Mouse (Mus musculus): ENCODE results near the gene Gipc2.

Gipc2 gene

GRCm38 (mm10) chr3:152166099-152166423, at the start of gene Gipc2:
Gene Gipc2, minus strand, starts transcription at chr3:152166230.
- no peak for TF ChIP-seq GATA4 (IDR thresholded peaks at IDR 0.05; ENCODE audit: insufficient replicate concordance, low read length)

GRCm38 (mm10) chr3:152213416-152213815, 47.4 kb upstream of the Gipc2 start:
- TF ChIP-seq GATA4 (IDR thresholded peaks at IDR 0.05; ENCODE audit: insufficient replicate concordance, low read length), result no peak

GRCm38 (mm10) chr3:152211731-152212279, 45.8 kb upstream of the Gipc2 start:
- TF ChIP-seq GATA4 (IDR thresholded peaks at IDR 0.05; ENCODE audit: insufficient replicate concordance, low read length), result no peak

- no peak for TF ChIP-seq GATA4 (IDR thresholded peaks at IDR 0.05; ENCODE audit: insufficient replicate concordance, low read length)
These were observed 44.8 kb upstream of the Gipc2 start for GRCm38 (mm10) chr3:152210728-152211391.

- peak; percentile 15; the same call in 1 of the 2 replicates for TF ChIP-seq GATA4 (IDR thresholded peaks at IDR 0.05; ENCODE audit: insufficient replicate concordance, low read length)
These were observed 44.1 kb upstream of the Gipc2 start, which contains the start of the genes Dnajb4 and Fubp1 for GRCm38 (mm10) chr3:152209967-152210634. Gene Dnajb4, minus strand, starts transcription at chr3:152210302. Gene Fubp1, plus strand, starts transcription at chr3:152210422.

GRCm38 (mm10) chr3:152209177-152209966, 43.3 kb upstream of the Gipc2 start:
- TF ChIP-seq GATA4 (IDR thresholded peaks at IDR 0.05; ENCODE audit: insufficient replicate concordance, low read length), result peak; percentile 15; the same call in 1 of the 2 replicates

GRCm38 (mm10) chr3:152208096-152208885, 42.3 kb upstream of the Gipc2 start:
- no peak for TF ChIP-seq GATA4 (IDR thresholded peaks at IDR 0.05; ENCODE audit: insufficient replicate concordance, low read length)

GRCm38 (mm10) chr3:152207156-152207555, 41.1 kb upstream of the Gipc2 start:
- no peak for TF ChIP-seq GATA4 (IDR thresholded peaks at IDR 0.05; ENCODE audit: insufficient replicate concordance, low read length)

- TF ChIP-seq GATA4 (IDR thresholded peaks at IDR 0.05; ENCODE audit: insufficient replicate concordance, low read length), result no peak
These were observed 38.5 kb upstream of the Gipc2 start for GRCm38 (mm10) chr3:152204577-152204976.

- no peak for TF ChIP-seq GATA4 (IDR thresholded peaks at IDR 0.05; ENCODE audit: insufficient replicate concordance, low read length)
These were observed 38.0 kb upstream of the Gipc2 start for GRCm38 (mm10) chr3:152203996-152204395.

GRCm38 (mm10) chr3:152203411-152203810, 37.4 kb upstream of the Gipc2 start:
- TF ChIP-seq GATA4 (IDR thresholded peaks at IDR 0.05; ENCODE audit: insufficient replicate concordance, low read length), result no peak

- TF ChIP-seq GATA4 (IDR thresholded peaks at IDR 0.05; ENCODE audit: insufficient replicate concordance, low read length), result no peak
These were observed 36.9 kb upstream of the Gipc2 start for GRCm38 (mm10) chr3:152202942-152203341.

GRCm38 (mm10) chr3:152201651-152202050, 35.6 kb upstream of the Gipc2 start:
- TF ChIP-seq GATA4 (IDR thresholded peaks at IDR 0.05; ENCODE audit: insufficient replicate concordance, low read length), result no peak

GRCm38 (mm10) chr3:152201181-152201580, 35.2 kb upstream of the Gipc2 start:
- no peak for TF ChIP-seq GATA4 (IDR thresholded peaks at IDR 0.05; ENCODE audit: insufficient replicate concordance, low read length)

- no peak for TF ChIP-seq GATA4 (IDR thresholded peaks at IDR 0.05; ENCODE audit: insufficient replicate concordance, low read length)
These were observed 33.1 kb upstream of the Gipc2 start for GRCm38 (mm10) chr3:152199125-152199524.

Data from liver, adult (tissue).